Mouse (Mus musculus) monocyte, adult 59 days (primary cell): ENCODE measurements around the gene Lrig3. TPM values are rescaled to one million over a fixed set of nuclear protein-coding genes. Genes with fewer than 3 reads are reported as not detected.

Experiments
- total RNA-seq, 2 experiments: library from RNA; stranded (reverse); gene quantifications; one replicate each; pipeline ENCODE4 v1.2.4; 2023

The Lrig3 gene
- 1 to 10 TPM in 1 of 2 experiments, under 1 TPM in 1; 0.76 to 1.1 TPM for total RNA-seq

DNA sequence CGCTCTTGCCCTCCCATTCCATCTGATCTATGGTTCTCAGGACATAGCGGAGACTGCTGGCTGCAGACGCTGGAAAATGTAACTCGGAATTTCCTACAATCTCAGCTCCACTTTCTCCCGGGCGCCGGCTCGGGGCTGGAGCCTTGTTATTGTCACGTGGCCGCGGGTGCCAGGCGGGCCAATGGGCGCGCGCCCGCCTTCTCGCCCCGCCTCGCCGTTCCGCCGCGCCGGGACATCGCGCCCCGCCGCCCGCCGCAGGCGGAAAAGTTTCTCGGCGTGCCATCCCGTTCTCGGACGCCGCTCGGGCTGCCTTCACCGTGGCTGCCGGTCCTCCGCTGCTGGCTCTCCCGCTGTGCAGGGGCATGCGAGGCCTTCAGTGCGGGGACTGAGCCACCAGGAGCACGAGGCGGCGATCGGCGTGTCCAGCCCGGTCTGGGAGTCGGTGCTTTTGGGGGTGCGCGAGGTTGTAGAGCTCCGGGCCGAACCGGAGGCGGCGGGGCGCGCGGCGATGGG is at the start of gene Lrig3:
Gene Lrig3, plus strand, starts transcription at position 201 of the 513 bp plus-strand sequence.

